Mouse (Mus musculus) c-Kit-negative CD71-positive TER-119-positive erythroid progenitor cells, embryonic 14.5 days (primary cell): ENCODE data around the gene Vamp9.

Experiments used
- DNase-seq: peaks from one replicate; pipeline ENCODE4 v3.0.0-alpha.2; 2013; ENCODE audit warnings: low read depth, low spot score

Gene Vamp9

DNA sequence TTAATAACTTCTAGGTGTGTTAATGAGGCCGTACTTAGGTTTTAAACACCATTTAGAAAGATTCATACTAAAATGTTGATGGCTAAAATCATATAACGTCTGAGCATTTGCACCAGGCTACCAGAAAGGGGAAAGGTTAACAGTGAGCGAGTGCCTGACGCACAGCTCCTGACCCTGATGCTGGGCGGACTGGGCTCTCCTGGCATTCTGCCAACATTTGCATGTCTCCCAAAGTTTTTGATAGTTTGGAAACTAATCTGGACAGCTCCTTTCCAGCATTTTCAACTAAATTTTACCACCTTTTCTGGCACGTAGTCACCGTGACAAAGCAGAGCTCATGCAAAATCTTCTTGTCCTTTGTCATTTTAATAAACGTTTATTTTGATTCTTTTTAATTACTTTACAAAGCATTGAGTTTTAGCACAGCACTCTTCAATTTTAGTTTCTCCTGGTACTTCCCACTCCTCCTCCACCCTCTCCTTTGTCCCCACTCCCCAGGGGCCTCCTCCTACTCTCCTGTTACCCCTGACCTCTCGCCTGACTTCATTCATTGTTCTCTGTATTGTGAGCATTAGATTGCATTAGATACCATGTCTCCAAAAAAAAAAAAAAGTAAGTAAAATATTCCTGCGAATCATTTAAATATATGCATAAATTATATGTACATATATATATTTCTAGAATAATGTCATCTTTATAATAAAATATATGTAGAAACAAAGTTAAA is 35.9 kb downstream of the Vamp9 start:
- DNase-seq = no peak

- DNase-seq = no peak
These were observed 46.5 kb downstream of the Vamp9 start for GRCm38 (mm10) chr5:99952513-99952912.

DNA sequence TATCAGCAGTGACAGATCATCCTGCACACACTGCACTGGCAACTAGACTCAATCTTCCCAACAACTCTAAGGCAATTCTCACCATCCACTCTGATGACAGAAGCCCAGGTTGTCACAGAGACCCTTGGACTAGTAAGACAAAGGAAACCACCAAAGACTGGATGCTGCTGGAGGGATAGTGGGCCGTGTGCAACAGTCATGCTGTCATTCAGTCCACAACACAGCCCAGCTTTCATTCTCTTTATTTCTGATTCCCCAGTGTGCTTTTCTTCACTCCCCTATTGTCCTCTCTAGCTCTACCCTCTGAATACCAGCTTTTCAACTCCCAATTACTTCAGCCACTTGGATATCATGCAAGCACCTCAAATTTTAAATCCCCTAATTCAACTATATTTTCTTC is 47.8 kb downstream of the Vamp9 start:
- no peak for DNase-seq

GRCm38 (mm10) chr5:99958666-99959065 is 52.6 kb downstream of the Vamp9 start:
- DNase-seq = no peak

GRCm38 (mm10) chr5:99959236-99959936 is 53.3 kb downstream of the Vamp9 start:
- no peak for DNase-seq

DNA sequence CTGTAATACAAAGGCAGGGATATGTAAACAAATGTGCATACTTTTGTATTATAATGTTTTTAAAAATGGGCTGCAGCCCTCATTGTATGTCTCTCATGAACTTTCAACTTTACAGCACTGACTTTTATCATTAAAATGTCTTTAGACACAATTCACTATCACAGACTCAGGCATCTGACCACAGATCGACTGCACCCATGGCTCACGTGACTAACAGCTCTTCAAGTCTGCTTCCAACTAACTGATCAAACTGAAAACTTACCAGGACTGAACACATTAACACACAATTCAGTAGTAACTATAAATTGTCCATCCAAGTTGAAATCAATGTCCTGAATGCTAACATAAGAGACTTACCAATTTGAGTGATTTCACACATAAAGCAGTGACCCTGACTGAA is 53.9 kb downstream of the Vamp9 start:
- DNase-seq = no peak

DNA sequence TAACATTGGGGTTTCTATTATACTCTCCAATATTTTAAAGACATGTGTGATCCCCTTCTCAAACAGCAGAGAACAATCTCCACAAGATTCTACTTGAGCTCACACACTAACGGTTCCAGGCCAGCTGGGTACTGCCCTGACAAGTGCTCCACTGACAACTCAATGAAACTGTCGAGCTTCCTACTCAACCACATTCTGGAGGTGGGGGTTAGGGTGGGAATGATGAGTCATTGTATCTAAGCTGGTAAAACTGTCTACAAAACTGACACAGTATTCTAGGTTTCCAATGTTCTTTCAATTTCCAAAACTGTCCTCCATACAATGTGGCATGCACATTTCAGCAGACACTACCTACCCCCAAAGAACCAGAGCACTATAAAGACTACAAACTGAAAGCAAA is 67.9 kb downstream of the Vamp9 start:
- DNase-seq = no peak

DNA sequence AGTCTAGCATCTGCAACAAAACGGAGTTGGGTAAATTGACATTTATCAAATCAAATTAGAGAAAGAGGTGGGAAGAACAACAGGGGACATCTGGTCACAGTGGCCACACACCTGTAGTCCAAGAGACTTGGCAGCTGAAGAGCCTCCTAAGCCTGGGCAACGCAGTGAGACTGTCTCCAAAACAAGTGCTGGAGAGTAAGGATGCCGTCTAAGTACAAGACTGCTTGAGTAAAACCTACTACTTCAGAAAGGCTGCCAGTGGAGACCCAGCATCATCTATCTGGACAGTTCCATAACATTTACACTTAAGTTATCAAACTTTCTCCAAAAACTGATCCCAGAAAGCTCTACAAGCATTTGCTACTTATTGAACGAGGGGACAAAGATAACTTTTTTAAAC is 69.0 kb downstream of the Vamp9 start:
- no peak for DNase-seq

GRCm38 (mm10) chr5:99975776-99976175 is 69.7 kb downstream of the Vamp9 start:
- DNase-seq = no peak

- peak; percentile 47 for DNase-seq
These were observed 70.4 kb downstream of the Vamp9 start for GRCm38 (mm10) chr5:99976334-99976955.

DNA sequence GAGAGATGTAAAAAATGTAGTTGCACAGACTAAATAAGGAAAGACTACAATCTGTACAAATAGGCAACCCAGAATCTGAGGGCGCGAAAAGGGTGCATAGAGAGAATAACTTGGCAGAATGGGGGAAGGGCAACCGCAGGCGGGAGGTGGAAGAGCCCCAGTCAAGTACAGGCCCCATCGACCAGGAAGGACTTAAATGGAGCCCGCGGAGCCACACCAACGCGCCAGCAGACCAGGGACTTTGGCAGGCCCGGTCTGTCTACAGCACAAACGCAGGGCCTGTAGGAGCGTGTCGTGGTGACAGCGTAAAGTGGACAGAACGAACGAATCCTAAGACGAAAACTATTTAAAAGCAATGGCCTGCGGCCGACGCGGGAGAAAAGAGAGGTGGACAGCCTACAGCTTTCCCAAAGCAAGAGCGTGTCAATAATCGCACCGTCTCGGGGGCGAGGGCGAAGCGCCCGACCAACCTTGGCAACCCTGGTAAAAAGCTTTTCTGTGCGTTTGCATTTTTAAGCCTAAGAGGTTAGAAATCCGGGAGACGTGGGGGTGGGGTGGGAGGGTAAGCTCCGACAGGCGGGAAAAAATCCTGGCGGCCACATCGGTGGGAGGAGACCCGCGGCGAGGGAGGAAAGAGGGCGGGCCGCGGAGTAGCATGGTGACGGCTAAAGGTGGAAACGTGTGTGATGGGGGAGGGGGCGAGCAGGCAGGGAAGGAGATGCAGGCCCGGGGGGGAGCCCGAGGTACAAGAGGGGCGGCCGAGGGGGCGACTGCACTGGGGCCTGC is 71.7 kb downstream of the Vamp9 start:
- peak; percentile 50 for DNase-seq

GRCm38 (mm10) chr5:99978699-99979442 is 72.8 kb downstream of the Vamp9 start, which contains the start of the genes Hnrnpd and 4930524J08Rik:
Gene Hnrnpd (minus strand): TSS chr5:99978938.
Gene 4930524J08Rik (plus strand): TSS chr5:99979061.
- peak; percentile 95 for DNase-seq

- no peak for DNase-seq
These were observed 77.5 kb downstream of the Vamp9 start for GRCm38 (mm10) chr5:99983452-99984061.

DNA sequence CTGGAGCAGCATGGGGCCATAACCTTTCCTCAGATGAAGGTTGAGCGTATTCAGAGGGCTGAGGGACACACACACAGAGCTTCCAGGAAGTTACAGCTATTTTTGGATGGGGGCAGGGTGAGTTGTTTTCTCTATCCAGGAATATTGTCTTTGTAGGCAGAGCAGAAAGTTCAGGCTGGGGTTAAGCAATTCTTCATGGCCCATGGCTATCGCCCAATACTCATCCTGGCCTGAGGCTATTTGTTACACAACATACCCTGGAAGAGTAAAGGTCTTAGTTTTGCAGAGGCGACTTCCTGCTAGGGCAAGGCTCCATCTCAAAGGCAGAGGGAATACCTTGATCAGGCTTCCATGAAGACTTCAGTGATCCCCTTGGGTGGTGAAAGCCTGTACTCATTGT is 88.1 kb downstream of the Vamp9 start:
- no peak for DNase-seq

GRCm38 (mm10) chr5:99994680-99995079 is 88.6 kb downstream of the Vamp9 start:
- DNase-seq = no peak

DNA sequence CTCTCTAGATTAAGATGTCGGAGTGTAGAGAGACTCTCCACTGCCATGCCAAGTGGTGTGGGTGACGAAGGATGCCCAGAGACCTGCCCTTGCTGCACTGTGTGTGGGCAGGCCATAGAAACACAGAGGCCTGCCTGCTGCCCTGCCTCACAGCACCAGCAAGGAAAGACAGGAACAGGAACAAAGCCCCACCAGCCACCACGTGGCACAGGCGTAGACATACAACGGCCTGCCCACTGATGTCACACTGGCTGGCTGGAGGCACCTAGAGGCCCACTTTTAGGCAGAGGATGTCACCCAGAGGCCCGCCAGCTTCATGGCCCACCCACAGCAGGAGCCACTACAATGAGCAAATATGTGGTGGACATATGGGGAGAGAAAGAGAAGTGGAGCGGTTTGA is 94.0 kb downstream of the Vamp9 start:
- DNase-seq = no peak

DNA sequence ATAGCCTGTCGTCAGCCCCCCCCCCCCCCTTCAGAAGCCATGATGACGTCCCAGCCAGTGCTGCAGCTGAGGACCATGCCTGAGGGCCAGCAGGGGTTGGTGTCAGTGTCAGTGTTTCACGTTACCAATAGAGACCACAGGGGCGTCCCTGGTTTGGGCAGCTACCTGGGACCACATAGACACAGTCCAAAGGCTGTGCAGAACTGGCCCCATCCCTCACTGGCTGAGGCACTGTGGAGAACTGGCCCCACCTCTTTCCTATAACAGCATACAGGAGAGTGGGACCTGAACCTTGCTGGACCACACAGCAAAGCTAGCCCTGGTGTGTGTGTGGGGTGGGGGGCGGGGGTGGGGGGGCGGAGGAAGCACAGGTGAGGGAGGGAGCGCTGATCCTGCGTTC is 94.4 kb downstream of the Vamp9 start:
- no peak for DNase-seq
